Mouse (Mus musculus): Measurements from ENCODE around the gene Ppil6. TPM values are rescaled to one million over a fixed set of nuclear protein-coding genes. Genes with fewer than 3 reads are reported as not detected.
A peak's percentile ranks its signal among the peaks of the same experiment; 100 is the strongest.

Gene Ppil6
- 6.4 TPM for polyA plus RNA-seq (2021)

DNA sequence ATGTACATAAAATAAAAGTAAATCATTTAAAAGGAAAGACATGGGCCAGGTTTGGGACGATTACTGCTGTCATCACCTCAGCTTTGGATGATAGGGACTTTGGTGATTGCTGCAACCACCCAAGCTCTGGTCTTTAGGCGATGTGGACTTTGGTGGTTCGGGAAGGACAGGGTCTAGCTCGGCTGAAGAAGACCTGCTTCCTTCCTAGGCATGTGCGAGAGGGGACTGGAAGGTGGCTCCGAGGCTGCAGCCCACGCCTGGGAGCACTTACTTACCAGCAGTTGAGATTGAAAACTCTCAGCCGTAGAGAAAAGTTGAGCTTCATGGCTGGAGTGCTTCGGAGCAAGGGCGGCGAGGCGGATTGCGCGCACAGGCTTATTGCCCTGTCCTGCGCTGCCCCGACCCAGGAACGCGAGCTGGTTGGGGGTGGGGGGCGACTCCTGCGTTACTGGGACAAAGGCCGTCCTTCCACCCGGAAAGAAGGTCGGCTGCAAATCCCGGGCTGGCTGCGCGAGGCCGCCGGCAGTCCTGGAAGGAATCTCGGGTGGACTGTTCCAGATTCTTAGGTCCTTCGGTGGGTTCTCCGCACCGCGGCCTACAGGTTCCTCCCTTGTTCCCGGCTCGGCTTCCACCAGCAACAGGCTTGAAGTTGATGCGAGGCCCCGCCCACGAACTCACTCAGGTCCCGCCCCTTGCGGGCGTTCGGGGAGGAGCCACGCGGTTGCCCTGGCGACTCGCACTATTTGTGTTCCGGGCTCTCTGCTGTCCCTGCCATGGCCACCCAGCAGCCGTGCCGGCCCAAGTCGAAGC lies at the start of gene Ppil6, which contains the start of gene Smpd2:
Ppil6 (plus strand) TSS at position 732 of the 810 bp plus-strand sequence.
Smpd2 (minus strand) TSS at position 662 of the 810 bp plus-strand sequence.
- ChIA-PET CTCF (interaction anchor here (1.0 kb wide), 3 partner anchors 14 to 186 kb away, joined by 3 read pairs; partner anchors contain the start of genes Ak9 and Mical1), POLR2A (interaction anchor here (1.1 to 1.3 kb wide), 3 partner anchors 13 to 40 kb away, joined by 3 to 6 read pairs (median 4); partner anchors contain the start of gene Zbtb24)
- in situ Hi-C loops (cut with MboI; ENCODE audit: low pct_unique_long_range_greater_than_20kb): no loop called here

DNA sequence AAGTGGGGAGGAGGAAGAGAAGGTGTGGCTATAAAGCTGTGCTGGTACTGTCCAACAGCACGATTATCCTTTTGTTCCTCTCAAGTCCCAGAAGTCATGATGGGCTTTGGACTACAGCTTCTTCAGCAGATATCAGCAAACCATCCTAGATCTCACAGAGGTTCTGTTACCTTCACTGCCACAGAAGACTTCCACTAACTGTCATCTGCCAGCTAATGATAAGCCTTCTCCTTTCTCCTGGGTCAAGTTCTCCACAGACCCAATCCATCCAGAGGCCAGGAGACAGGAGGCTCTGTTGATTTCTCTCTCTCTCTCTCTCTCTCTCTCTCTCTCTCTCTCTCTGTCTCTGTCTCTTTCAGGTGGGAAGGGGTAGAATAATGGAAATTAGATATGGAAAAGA lies 42.0 kb upstream of the Ppil6 start:
- POLR2A ChIA-PET: no interaction called here
- H3K27me3 ChIP-seq: peaks cover 15% of the 10 kb centered on the region
- TF ChIP-seq CTCF (IDR thresholded peaks at IDR 0.05): no peak
- in situ Hi-C loops (cut with MboI; ENCODE audit: low pct_unique_long_range_greater_than_20kb): no loop called here
- ATAC-seq (no peak), DNase-seq (ENCODE audit: low read depth, low spot score) (no peak)
- CTCF ChIA-PET: interaction anchor here (3.9 kb wide), 1 partner anchor 13 kb away, joined by 16 read pairs; no protein-coding TSS in a partner anchor

More for the DNA sequence above, at the start of gene Ppil6, which contains the start of gene Smpd2:
- ATAC-seq: peak; percentile 90
- DNase-seq (ENCODE audit: low read depth, low spot score): peak; percentile 66
- no peak for TF ChIP-seq CTCF (IDR thresholded peaks at IDR 0.05)
- no peaks in the 10 kb centered on the region for H3K27me3 ChIP-seq

DNA sequence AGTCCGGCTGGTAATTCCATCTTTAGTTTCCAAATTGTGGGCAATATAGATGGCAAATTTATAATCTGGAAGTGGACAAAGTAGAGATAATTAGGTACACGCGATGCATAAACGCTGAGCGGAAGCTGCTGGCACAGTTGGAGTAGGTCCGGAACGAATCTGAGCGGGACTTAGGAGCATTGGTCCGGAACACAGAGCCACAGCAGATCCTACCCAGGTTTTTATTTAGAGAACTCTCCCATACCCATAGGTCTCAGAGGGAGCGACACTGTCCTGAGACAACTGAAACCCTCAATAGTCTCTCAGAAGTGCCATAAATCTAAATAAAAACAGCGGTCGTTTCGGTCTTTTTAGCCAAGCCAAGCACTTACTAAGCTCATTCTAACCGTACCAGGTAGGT lies 40.6 kb upstream of the Ppil6 start:
- TF ChIP-seq CTCF (IDR thresholded peaks at IDR 0.05): no peak
- ATAC-seq (no peak), DNase-seq (ENCODE audit: low read depth, low spot score) (no peak)
- ChIA-PET POLR2A (interaction anchor here (0.5 to 2.7 kb wide), 4 partner anchors 12 to 544 kb away, joined by 3 to 9 read pairs (median 4); partner anchors contain the start of genes Mical1, Ppil6 and Smpd2), CTCF (interaction anchor here (1.0 to 3.9 kb wide), 2 partner anchors 15 to 56 kb away, joined by 6 to 16 read pairs; no protein-coding TSS in a partner anchor)
- H3K27me3 ChIP-seq: peaks cover 15% of the 10 kb centered on the region
- in situ Hi-C loops (cut with MboI; ENCODE audit: low pct_unique_long_range_greater_than_20kb): no loop called here

GRCm38 (mm10) chr10:41450137-41450670 lies 40.0 kb upstream of the Ppil6 start, which contains the start of gene Zbtb24:
Zbtb24 (plus strand) TSS chr10:41450383.
- in situ Hi-C loops (cut with MboI; ENCODE audit: low pct_unique_long_range_greater_than_20kb): no loop called here
- peak; percentile 88 for ATAC-seq
- POLR2A ChIA-PET: interaction anchor here (1.0 to 2.7 kb wide), 4 partner anchors 12 to 40 kb away, joined by 3 to 9 read pairs (median 5); partner anchors contain the start of genes Mical1, Ppil6 and Smpd2
- DNase-seq (ENCODE audit: low read depth, low spot score): peak; percentile 67
- CTCF ChIA-PET: interaction anchor here (0.6 to 3.9 kb wide), 3 partner anchors 15 to 240 kb away, joined by 3 to 16 read pairs (median 3); no protein-coding TSS in a partner anchor
- TF ChIP-seq CTCF (IDR thresholded peaks at IDR 0.05): no peak
- peaks cover 15% of the 10 kb centered on the region for H3K27me3 ChIP-seq

DNA sequence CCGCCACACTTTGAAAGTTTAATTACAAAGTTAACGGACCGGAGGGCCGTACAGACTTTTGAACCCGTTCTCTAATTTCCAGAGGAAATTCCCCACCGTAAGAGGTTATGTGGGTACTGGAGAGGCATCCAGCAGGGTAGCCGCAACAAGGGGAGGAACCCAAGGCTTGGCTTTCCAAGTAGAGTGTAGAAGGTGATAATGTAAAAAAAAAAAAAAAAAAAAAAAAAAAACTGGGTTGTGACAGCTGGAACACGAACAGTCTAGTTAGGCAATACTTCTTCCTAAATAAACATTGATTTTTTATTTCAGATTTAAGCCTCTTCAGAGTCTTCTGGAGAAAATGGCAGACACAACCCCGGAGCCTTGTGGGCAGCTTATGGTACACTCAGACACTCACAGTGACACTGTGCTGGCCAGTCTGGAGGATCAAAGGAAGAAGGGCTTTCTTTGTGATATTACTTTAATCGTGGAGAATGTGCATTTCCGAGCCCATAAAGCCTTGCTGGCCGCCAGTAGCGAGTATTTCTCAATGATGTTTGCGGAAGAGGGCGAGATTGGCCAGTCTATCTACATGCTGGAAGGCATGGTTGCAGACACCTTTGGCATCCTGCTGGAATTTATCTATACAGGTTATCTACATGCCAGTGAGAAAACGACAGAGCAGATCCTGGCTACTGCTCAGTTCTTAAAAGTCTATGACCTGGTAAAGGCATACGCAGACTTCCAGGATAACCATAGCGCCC lies 39.3 kb upstream of the Ppil6 start:
- DNase-seq (ENCODE audit: low read depth, low spot score): no peak
- H3K27me3 ChIP-seq: peaks cover 11% of the 10 kb centered on the region
- no peak for TF ChIP-seq CTCF (IDR thresholded peaks at IDR 0.05)
- ChIA-PET CTCF (interaction anchor here (0.6 to 1.3 kb wide), 3 partner anchors 16 to 239 kb away, joined by 3 read pairs; no protein-coding TSS in a partner anchor), POLR2A (interaction anchor here (1.0 to 2.7 kb wide), 4 partner anchors 11 to 39 kb away, joined by 3 to 9 read pairs (median 5); partner anchors contain the start of genes Mical1, Ppil6 and Smpd2)
- ATAC-seq: no peak
- in situ Hi-C loops (cut with MboI; ENCODE audit: low pct_unique_long_range_greater_than_20kb): no loop called here

- CTCF ChIA-PET: interaction anchor here (1.3 kb wide), 1 partner anchor 17 kb away, joined by 3 read pairs; no protein-coding TSS in a partner anchor
- peaks cover 6% of the 10 kb centered on the region for H3K27me3 ChIP-seq
- POLR2A ChIA-PET: interaction anchor here (2.7 kb wide), 1 partner anchor 24 kb away, joined by 9 read pairs; the partner anchor contains the start of gene Mical1
- ATAC-seq (no peak), DNase-seq (ENCODE audit: low read depth, low spot score) (no peak)
- TF ChIP-seq CTCF (IDR thresholded peaks at IDR 0.05): no peak
- in situ Hi-C loops (cut with MboI; ENCODE audit: low pct_unique_long_range_greater_than_20kb): no loop called here
Measured at GRCm38 (mm10) chr10:41451656-41452055, 38.6 kb upstream of the Ppil6 start.

- POLR2A ChIA-PET: interaction anchor here (1.1 to 1.3 kb wide), 2 partner anchors 21 to 37 kb away, joined by 3 read pairs; no protein-coding TSS in a partner anchor
- in situ Hi-C loops (cut with MboI; ENCODE audit: low pct_unique_long_range_greater_than_20kb): no loop called here
- TF ChIP-seq CTCF (IDR thresholded peaks at IDR 0.05): no peak
- DNase-seq (ENCODE audit: low read depth, low spot score) (no peak), ATAC-seq (no peak)
- H3K27me3 ChIP-seq: no peaks in the 10 kb centered on the region
- CTCF ChIA-PET: interaction anchor here (0.9 to 1.9 kb wide), 4 partner anchors 17 to 149 kb away, joined by 3 to 5 read pairs (median 4); partner anchors contain the start of genes Ak9 and Fig4
Measured at GRCm38 (mm10) chr10:41452791-41453190, 37.4 kb upstream of the Ppil6 start.

- DNase-seq (ENCODE audit: low read depth, low spot score): no peak
- ATAC-seq: no peak
- in situ Hi-C loops (cut with MboI; ENCODE audit: low pct_unique_long_range_greater_than_20kb): no loop called here
- no peaks in the 10 kb centered on the region for H3K27me3 ChIP-seq
- ChIA-PET CTCF (interaction anchor here (1.4 kb wide), 1 partner anchor 15 kb away, joined by 4 read pairs; no protein-coding TSS in a partner anchor), POLR2A (no interaction called here)
- TF ChIP-seq CTCF (IDR thresholded peaks at IDR 0.05): no peak
Measured at GRCm38 (mm10) chr10:41459990-41460389, 30.2 kb upstream of the Ppil6 start.

GRCm38 (mm10) chr10:41460501-41460900 lies 29.7 kb upstream of the Ppil6 start:
- no peak for ATAC-seq
- CTCF ChIA-PET: no interaction called here
- POLR2A ChIA-PET: no interaction called here

More at GRCm38 (mm10) chr10:41460501-41460900, 29.7 kb upstream of the Ppil6 start:
- in situ Hi-C loops (cut with MboI; ENCODE audit: low pct_unique_long_range_greater_than_20kb): no loop called here
- no peaks in the 10 kb centered on the region for H3K27me3 ChIP-seq
- no peak for DNase-seq (ENCODE audit: low read depth, low spot score)
- TF ChIP-seq CTCF (IDR thresholded peaks at IDR 0.05): no peak
